Mouse (Mus musculus) kidney, adult 18-20 months (tissue): ENCODE measurements at regions not wholly inside any gene's neighbourhood (a gene's known extent, or its start where the extent isn't known, plus 50 kb on each side); places are given as distances from the start of the nearest gene placed in this dataset.

Experiments
- DNase-seq: peaks from one replicate; pipeline ENCODE4 v3.0.0; 2021

DNA sequence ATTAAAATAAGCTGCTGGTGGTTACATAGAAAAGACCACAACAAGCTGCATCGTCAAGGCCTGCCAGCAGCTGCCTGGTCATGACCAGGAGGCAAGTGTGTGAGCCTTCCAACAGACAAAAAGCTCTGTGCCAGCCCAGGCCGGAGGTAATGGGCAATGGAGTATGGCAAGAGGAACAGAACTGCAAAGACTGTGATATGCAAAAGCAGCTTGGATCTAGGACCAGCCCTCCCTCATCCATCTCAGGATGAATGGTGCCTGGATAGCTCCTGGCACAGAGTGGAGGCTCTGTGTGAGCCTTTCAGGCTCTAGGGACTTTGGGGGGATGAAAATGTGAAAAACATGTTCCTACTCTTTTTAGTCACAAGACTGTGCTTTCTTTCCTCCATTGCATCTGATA lies 402.5 kb upstream of the Tnp1 start:
- DNase-seq = no peak

DNA sequence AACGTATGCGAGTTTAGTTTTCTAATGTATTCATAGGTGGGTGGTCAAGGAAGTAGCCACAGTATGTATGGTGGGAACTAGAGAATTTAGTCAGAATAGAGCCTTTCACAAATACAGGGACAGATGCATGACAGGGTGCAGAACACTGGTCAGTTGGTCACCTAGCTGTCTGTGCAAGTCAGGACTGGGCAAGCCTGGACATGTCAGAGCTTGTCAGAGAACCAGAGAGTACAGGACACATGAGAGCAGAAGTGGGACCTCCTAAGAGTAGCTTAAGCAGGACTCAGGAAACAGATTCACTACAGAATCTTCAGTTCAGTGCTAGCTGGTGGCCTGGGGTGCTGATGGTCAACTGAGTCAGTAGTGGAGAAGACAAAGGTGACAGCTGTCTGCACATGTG lies 395.7 kb upstream of the Tnp1 start:
- DNase-seq = no peak

DNA sequence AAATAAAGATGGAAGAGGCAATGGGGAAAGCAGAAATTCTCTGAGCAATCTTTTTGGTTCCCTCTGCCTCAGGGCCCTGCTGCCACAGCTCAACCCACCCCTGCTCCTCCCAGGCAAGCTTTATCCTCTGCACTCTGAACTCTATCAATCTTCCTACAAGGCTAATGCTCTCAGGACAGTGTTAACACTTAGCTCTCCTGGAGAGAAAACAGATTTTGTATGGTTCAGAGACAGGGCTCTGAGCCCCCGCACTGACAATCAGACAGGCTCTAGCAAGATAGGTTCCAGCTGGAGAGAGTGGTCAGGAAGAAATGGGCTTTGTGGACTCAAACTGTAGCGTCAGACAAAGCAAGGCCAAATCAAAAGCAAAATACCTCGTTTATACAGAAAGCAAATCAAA lies 383.5 kb upstream of the Tnp1 start:
- no peak for DNase-seq

DNA sequence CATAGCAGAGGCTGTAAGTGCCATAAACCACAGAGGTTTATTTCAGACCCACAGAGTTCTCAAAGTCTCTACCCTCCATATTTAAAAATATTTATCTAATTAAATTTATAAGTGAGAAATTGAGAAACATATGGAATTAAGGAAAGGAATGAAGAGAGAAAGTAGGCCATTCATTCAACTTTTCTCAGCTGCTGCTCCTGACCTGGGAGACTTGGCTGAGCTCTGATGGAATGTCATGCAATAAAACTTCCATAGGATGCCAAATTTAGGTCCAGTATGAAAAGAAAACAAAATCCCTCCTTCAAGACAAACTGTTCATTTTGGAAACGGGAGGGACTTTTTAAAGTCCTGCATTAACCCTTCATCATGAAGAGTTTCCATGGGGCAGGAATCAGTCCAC lies 379.3 kb upstream of the Tnp1 start:
- DNase-seq = no peak

DNA sequence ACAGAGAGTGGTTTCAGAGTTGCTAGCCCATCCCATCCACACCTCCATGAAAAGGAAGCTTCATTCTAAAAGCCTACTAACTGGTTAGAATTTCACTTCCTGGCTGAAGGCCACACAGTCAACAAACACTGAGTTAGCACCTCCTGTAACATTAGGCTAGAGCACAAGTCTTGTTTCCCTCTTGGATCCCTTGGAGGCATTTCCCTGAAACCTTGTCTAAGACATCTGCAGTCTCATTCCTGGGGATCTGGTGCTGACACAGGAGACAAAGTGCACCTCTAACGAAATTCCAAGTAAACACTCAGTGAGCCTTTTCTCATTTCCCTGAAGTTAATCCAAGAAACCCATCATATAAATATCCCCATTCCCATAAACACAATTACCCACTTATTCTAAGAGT lies 378.8 kb upstream of the Tnp1 start:
- DNase-seq = no peak

DNA sequence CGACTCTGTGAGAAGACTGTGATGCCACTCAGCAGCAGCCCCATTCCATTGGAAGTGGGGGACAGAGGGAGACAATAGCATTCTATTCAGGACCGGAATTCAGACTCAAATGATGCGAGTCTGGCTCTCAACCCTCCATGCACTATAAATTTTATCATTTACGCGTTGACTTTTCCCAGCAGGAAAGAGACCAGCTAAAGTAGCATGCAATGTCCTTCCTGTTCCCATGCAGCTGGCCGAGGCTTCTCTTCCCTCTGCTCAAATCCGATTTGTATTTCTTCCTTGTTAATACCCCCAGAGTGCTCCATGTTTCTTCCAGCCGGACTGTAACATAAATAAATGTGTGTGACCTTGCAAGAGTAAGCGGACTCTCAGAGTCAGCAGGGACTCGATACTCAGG lies 376.4 kb upstream of the Tnp1 start:
- DNase-seq = no peak

DNA sequence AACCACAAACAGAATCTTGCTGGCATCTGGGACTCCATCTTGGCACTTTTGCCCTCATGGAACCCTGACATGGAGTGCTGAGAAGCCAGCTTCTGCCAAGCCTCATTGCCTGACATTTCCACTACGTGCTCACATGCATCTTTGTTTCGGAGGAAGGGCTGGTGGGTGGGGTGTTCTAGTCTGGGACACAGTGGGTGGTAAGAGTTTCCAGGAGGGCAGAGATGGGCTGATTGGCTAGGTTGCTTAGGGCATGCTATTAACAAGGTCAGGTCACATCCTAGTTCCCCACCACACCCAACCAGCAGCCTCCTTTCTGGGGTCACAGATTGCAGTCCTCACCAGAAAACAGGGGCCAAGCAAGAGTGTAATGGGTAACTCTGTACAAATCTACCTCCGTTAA lies 374.3 kb upstream of the Tnp1 start:
- no peak for DNase-seq

DNA sequence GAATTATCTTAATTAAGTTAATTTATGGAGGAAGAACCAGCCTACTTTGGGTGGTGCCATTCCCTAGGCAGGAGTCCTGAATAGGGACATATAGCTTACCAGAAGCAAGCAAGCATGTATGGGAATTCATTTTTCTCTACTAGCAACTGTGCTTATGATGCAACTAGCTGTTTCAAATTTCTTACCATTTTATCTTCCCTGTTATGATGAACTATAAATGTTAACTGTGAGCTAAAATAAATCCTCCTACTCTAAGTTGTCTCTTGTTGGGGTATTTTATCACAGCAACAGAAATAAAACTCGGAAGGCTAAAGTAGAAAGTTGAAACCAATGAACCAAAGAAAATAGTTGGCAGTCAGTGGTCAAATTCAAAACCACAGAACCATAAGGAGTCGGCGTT lies 373.5 kb upstream of the Tnp1 start:
- DNase-seq = no peak

DNA sequence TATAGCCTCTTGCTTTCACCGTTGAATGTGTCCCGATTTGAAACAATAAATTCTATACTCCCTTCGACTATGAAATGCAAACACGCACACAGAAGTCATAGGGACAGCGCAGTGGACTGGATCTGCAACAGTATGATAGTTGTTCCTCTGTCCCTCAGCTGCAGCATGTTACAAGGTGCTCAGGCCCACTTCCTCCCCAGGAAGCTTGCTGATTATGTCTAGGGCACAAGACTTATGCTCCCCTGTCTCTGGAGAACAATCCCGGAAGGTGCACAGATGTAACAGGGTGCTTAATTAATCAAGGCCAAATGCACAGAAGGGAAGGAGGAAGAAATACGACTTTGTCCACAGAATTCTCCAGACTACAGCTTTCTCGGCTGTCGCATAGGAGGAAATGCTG lies 365.9 kb upstream of the Tnp1 start:
- no peak for DNase-seq

DNA sequence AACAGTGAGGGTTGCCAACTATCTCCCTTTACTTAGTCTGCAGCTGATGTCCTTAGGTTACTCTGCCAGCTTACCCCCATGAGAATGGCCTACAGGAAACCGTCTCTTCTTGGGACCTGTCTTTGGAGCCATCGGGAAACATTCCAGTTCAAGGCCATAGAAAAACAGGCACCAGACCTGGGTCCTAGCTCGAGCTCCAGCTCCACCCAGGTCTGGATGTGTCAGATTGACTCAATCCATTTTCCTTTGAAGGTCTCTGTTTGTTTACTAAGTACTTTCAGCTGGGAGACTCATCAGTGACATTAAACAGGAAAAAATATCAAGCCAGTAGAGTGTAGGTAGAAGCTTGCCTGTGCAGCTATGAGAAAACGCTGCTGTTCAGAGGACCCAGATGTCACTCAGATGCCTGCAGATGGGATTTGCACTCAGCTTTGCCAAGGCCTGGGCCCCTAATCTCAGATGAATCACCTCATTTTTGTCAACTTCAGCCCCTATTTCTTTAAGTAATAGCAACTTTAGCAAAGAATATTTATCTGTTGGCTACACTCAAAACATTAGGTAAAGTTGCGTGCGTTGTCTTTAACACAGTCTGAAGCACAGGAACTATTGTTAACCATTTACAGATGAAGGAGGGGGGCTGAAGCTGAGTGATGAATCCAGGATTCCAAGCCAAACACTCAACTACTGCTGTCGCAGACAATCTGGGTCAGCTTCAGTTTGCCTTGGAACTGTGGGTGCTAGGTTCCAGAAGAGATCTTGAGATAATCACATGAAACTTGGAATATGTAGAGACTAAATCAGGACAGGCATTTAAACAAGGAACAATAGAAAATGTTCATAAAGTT lies 359.0 kb upstream of the Tnp1 start:
- DNase-seq = peak; percentile 10

DNA sequence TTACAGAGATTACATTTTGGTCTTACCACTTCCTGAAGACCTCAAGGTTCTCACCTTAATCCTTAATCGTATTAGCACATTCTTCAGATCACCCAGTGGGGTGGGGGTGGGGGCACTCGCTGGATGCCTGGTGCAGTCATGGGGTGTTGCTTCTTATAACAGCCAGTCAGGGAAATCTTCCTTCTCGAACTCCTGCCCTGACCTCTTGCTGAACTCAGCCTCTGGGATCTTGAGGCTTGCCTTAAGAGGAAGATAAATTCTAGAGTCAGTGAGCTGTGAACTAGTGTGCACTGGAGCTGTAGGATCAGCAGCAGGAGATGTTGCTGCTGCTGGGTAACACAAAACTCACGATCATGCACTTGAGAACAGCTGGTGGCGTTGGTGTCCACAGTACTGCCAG lies 352.5 kb upstream of the Tnp1 start:
- no peak for DNase-seq

DNA sequence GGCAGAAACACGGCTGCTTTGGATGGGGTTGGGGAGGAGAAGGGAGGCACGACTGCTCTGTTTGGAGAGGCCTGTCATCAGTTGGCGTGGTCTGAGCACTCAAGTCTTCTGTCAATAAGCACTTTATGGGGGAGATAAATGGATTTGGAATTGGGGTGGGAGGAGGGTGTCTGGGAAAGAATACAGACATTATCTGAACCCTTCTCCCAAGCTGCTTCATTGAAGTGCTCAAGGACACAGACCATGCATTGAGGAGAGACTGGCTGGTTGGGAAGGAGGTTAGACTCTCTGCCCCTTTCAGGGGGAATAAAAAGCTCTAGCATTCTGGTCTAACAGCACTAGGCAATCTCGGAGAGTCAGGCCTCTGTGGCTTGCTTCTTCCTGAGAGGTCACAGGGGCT lies 350.1 kb upstream of the Tnp1 start:
- DNase-seq = no peak

DNA sequence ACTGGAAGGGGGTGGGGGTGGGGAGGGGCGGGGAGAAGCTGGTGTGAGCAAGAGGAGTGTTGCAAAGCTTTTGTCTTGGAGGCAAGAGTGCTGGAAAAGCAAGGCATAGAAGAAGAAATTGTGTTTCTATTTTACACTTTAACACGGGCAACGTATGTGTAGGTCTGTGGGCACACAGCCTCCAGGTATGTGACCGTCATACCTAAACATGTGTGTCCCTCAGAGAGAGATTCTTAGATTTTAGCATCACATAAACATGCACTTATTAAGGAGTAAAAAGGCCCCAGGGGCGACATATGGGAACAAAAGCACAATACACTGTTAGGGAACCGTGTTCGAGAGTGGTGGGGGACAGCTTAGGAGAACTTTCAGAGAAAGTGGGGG lies 348.6 kb upstream of the Tnp1 start:
- DNase-seq = no peak

DNA sequence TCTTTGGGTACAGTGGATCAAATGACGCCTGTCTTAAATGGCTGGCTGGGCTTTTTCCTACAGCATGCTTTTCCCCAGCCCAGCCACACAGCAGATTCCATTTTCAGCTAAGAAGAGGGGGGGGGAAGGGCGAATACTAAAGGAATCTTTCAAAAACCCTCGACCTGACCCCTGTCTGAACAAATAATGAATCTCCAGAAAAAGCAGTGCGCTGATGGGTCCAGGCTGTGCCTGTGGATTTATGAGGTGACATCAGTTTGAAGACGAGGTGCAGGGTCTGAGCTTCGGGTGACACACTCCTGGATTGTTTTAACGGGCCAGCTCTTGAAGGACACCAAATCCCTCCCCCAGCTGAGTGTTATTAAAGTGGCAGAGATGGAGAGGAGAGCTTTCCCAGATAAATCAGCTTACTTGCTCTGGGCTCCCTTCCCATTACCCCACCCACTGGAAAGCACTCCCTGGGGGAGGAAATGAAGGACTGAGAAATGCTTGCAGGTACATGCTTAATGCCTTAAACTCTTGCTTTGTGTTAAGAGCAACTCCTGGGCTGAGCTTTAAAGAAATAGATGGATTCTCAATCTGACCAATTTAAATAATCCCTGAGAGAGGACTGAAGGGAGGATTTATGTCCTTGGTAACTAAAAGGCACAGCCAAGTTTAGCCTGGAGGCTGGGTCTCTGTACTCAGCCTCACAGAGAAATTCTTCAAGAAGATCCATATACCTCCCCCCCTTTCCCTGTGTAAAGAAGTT lies 348.0 kb upstream of the Tnp1 start:
- DNase-seq = peak; percentile 29

DNA sequence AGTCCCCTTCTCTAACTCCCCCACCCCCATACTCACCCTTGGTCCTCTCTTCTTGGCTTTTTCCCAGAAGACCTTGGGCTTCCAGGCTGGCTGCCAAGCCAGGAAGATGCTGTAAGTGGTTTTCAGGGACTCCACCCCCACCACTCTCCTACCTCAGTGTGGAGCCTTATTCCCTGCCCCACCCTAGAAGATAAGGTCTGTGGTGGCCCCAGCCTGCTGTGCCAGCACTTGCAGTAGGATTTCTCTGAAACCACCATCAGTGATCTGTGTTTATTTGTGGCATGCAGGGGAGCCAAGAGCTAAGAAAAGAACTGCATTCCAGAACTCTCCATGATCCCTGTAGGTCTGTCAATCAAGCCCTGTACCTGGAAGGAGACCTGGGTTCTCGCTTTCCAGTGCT lies 346.4 kb upstream of the Tnp1 start:
- DNase-seq = peak; percentile 75

DNA sequence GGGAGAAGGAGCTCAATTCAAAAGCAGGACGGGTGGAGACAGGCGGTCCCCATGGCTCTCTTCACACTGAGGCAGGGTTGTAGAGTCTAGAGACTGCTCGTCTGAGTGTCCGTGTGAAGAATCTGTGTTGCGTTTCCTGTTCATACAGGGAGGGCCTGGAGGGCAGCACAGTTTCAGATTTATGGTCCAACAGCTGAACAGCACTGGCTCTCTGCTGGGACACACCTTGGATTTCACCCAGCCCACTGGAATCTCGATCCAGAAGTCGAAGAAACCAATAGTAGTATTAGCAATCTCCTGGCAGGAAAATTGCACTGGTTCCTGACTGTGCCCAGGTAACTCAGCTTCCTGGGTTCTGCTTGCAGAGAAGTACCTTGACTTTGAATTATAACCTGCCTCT lies 345.6 kb upstream of the Tnp1 start:
- no peak for DNase-seq

DNA sequence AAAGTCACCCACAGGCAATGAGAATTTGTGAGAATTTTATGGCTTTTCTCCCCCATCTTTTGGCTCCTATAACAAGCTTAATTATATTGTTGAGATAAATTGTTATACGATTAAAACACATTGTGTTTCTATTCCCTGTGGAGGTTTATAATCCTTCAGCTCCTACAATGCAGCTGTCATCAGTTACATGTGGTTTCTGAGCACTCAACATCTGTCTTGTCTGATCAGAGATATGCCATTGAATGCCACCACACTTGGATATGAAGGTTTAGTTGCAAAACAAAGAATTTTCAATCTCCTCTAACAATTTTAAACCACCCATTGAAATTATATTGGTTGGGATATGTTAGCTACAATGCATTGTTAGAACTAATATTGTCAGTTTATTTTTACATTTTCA lies 338.7 kb upstream of the Tnp1 start:
- no peak for DNase-seq

DNA sequence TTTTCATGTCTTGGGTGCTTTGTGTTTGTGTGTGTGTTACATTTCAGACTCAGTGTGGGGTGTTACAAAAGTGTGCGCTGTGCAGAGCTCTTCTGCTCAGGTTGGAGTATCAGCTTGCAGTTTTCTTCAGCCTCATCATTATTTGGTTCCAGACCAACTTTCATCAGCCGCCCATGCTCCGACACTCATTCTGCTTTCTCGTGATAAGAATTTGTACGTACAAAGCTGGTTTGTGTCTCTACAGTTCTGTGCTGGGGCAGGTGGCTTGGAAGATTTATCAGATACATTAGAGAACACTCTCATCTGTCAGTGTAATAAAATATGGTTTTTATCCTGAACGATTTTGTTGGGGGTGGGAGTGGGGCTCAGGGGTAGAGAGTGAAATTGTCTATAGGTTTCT lies 332.8 kb upstream of the Tnp1 start:
- DNase-seq = no peak

DNA sequence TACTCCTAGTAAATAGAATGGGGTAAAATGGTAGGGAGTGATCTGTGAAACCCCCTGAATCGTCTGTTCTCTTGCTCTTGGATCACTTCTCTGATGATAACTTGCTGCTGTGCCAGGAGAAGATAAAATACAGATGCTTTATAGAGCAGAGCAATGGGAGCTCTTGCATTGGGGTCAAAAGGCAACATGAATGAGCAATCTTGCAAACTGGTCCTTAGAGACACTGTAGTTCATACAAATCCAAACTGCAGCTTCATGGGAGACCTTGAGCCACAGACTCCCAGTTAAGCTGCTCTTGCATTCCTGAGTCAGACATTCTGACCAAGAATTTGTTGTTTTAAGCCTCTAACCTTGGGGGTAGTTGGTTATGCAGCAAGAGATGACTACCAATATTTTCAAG lies 328.9 kb upstream of the Tnp1 start:
- DNase-seq = no peak

DNA sequence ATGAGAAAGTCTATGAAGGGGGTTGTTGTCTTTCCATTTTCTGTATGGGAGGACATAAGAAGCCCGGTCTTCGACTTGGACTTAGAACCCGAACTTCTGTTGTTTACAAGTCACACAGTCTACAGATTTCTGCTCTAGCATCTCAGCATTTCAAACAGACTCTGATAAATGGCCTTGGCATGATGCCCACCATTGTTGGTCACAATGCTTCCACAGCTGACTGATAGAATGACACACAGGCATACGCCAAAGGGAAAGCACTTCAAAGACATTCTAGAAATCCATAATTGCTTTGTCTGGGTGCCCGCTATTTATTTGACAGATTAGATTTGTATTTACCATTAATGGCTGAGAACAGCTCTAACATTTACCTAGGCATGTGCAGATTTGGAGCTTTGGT lies 326.2 kb upstream of the Tnp1 start:
- no peak for DNase-seq

DNA sequence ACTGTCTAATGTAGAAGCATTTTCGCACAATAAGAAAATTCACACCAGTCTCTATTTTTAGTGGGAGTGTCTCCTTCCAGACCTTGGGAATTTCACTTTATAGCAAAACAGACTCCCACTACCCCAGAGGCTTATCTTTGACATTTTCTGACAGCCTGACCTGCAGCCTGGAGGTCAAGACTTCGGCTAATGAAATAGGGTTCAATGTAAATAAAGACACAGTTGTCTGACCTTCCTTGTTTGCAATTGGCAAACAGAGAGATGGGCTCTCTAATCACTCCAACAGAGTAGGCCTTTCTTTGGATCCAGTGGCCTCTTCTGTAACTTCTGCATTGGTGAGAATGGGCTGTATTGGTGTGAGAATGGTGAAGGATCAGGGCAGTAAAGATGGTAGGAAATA lies 321.7 kb upstream of the Tnp1 start:
- DNase-seq = no peak

DNA sequence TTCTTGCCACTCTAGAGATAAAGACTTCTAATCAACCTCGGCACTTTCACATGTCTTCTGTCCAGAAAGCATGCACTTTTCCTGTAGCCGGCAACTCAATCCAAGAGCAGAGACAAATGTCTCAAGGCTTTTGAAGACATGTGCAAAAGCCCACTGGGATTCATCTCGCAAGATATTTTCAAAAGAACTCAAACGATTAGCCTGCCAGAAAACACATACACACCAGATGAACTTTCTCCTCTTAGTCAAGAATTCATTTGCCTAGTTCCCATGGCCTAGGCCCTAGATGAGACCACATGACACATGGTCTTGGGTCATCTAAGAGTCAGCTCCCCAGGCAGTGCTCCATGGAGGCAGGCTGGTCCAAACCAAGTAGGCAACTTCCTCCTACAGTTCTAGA lies 293.8 kb upstream of the Tnp1 start:
- no peak for DNase-seq

DNA sequence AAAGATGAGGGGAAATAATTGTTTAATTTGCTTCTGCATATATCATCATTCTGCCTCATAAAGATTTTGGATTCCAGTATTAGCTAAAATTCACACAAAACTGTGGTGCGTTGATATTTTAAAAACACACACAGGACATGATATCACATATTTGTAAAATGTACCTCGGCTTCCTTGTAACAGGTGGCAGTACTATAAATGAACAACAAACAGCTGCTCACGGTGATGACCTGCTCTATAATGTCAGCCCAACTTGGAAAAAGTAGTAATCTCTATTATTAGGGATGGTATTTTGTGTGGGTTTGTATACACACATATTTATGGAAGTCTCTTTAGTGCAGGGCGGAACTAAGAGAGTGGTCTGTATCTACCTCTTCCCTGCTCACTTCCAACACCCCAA lies 292.7 kb upstream of the Tnp1 start:
- DNase-seq = no peak

DNA sequence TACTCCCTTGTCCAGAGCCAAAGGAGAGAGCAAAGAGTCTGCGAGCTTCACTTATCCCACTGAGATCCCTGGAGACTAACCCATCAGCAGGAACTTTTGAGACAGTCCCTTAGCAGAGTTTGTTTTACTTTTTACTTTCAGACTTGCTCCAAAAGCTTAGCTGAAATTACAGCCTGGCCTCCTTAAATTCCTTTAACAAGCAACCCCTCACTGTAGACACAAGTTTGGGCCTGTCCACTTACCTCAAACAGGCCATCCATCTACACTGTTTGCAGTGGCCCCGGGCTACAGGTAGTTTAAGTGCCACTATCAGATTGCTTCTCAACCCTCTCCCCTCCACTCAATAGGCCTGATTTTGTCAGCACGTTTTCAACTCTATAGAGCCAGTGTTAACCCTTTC lies 291.5 kb upstream of the Tnp1 start:
- DNase-seq = no peak
